Mouse (Mus musculus) lung, adult 2 months (tissue): ENCODE measurements at regions not wholly inside any gene's neighbourhood (a gene's known extent, or its start where the extent isn't known, plus 50 kb on each side); places are given as distances from the start of the nearest gene placed in this dataset.

ENCODE experiments used
- DNase-seq: peaks from one replicate; pipeline ENCODE4 v3.0.0; 2022
- H3K4me1 ChIP-seq: fragments of 200-500 bp; 2 replicates; pipeline ENCODE4 v1.6.1; 2011; ENCODE audit warnings: low read length; ENCODE audit not compliant: control insufficient read depth, insufficient read depth
- H3K4me3 ChIP-seq: fragments of 200-500 bp; replicated peaks from 2 replicates; pipeline ENCODE3; 2011; ENCODE audit warnings: low read depth, mild to moderate bottlenecking, control low read depth, low read length; ENCODE audit errors: extremely low read depth
- CTCF ChIP-seq: fragments of 200-500 bp; IDR thresholded peaks from 2 replicates; pipeline ENCODE4 v1.5.1; 2011; ENCODE audit warnings: mild to moderate bottlenecking, low read length, control low read depth; ENCODE audit not compliant: insufficient read depth
- POLR2A ChIP-seq: fragments of 200-500 bp; IDR thresholded peaks from 2 replicates; pipeline ENCODE4 v1.6.1; 2011; ENCODE audit warnings: low read depth, mild to moderate bottlenecking, control low read depth, low read length, borderline replicate concordance; ENCODE audit errors: extremely low read depth
- WGBS: fragments of 180-500 bp; shearing (Covaris S2); methylation state at CpG from one replicate; pipeline ENCODE4 v1.1.7; 2018; 5-methylcytosine and 5-hydroxymethylcytosine counted together

DNA sequence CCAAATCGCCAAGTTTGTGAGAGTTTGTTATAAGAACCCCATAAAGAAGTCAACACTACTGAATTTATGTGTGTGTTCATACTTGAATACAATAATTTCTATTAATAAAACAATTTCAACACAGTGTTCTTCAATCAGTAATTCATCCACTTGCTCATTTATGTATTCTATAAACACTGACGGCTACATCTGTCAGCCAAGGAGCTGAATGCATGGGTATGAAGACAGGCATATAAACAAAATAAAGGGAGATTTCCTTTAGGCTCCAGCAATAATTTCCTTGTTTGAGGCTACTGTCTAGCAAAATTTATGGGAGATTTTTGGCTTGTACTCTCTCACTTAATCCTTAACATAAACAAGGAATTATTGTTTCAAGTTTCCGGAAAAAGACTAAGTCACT lies 502.9 kb downstream of the Nedd1 start:
- no peak overlapping the region for H3K4me3 ChIP-seq

DNA sequence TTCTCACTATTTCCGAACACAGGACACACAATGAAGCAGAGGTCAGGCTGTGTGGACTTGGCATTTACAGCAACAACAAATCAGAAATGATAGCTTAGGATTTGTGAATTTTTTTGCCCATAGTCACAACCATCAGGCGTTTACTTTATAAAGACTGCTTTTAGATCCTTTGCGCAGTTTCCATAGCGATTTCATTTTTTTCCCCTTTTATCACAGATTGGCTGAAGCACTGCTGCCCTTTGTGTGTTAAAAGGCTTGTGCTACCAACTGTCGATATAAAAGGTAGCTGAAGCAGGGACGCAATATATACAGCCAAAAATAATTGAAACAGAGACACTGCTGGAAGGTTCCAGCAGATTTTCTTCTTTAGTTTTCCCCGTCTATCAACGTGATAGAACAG lies 551.4 kb downstream of the Nedd1 start:
- TF ChIP-seq POLR2A (no peak), CTCF (no peak)
- H3K4me3 ChIP-seq = no peak overlapping the region
- H3K4me1 ChIP-seq = no peaks in the 10 kb centered on the region
- WGBS = 64% methylated on average over 8 of the region's 8 CpGs
- DNase-seq = no peak

More for the DNA sequence above, 502.9 kb downstream of the Nedd1 start:
- TF ChIP-seq POLR2A = no peak
- no peak for TF ChIP-seq CTCF
- WGBS = 37% methylated on average over 3 of the region's 3 CpGs
- H3K4me1 ChIP-seq = no peaks in the 10 kb centered on the region
- no peak for DNase-seq

DNA sequence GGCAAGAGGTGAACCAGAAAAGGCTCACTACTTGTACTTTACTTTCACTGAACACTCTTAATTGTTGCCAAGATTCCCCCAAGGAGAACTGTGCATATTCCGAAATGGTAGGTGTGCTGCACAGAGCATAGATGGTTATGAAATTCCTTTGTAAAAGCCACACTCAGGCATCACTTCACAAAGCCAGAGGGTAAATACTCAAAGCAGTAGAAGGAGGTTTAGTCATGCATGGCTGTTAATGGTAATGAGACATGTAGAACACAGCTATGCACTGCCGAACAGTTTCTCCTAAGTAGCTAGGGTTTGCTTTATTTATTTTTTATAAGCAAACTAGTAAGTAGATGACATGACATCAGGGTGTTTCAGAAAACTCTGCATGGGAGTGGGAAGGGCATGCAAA lies 556.2 kb downstream of the Nedd1 start:
- Histone ChIP-seq H3K4me3 (no peak overlapping the region), H3K4me1 (0 out of 2 replicates have a peak, but pooled peaks cover 2% of the 10 kb centered on the region)
- 67% methylated on average over 2 of the region's 2 CpGs for WGBS
- TF ChIP-seq POLR2A = no peak
- no peak for TF ChIP-seq CTCF
- no peak for DNase-seq

DNA sequence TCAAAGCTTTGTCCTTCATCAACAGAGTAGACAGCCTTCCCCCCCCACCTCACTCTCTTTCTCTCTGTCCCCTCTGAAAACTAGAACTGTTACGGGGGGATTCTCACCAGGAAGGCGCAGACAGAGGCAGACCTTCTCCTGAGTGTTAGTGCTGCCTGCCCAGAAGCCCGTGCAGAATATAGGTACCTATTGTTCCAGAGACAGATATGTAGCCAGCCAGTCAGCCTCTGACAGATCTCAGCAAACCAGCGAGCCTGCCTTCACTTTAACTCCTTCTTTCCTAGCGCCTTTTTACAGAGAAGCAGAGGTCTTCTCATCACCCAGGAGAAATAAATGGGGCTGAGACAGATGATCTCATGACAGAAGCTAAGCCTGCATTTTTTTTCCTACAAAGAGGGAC lies 557.2 kb downstream of the Nedd1 start:
- TF ChIP-seq CTCF (no peak), POLR2A (no peak)
- Histone ChIP-seq H3K4me1 (0 out of 2 replicates have a peak, but pooled peaks cover 2% of the 10 kb centered on the region), H3K4me3 (no peak overlapping the region)
- DNase-seq = no peak
- WGBS = 34% methylated on average over 5 of the region's 5 CpGs

DNA sequence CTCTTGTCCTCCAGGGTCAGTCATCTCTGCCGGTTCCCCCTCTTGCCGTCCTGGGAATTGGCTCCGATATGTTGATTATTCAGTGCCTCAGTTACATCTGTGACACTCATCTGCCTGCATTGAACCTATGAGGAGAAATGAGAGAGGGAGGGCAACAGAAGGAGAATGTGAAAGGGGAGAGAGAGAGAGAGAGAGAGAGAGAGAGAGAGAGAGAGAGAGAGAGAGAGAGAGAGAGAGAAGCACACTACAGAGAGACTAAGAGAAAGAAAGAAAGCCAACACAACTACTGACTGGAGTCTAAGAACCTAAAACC lies 557.6 kb downstream of the Nedd1 start:
- Histone ChIP-seq H3K4me3 (no peak overlapping the region), H3K4me1 (0 out of 2 replicates have a peak, but pooled peaks cover 2% of the 10 kb centered on the region)
- WGBS = 48% methylated on average over 3 of the region's 3 CpGs
- DNase-seq = no peak
- TF ChIP-seq CTCF (no peak), POLR2A (no peak)

DNA sequence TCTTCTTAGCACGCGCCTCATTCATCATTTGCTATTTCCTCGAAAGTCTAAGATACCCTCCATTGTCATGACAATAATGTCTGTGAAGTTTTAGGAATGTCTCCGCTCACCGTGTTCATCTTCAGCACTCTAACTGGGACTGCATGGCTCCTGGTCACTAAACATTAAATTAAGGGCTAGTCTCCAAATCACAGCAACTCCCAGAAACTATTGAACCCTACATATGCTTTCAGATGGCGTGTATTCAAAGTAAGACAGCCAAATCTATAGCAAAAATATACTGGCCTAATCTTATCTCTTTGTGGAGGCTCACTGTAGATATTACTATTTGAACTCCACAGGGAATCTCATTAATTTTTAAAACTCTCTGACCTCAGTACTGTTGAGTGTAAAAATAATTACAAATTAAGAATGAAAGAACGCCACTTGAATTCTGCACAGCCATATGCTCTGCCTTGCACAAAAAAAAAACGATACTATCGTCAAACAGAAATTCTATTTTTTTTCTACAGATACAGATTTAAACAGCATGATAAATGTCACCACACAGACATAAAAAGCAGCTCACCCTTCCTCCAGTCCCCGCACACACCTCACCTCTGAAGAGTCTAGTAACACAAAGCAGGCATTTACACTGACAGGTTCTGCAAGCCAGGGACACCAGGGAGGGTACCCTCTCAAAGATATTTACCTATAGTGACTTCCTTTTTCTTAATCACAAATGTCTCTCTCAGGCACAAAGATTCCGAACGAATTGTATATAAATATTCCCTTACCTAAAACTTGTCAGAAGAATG lies 558.2 kb downstream of the Nedd1 start:
- TF ChIP-seq CTCF (no peak), POLR2A (no peak)
- H3K4me3 ChIP-seq = no peak overlapping the region
- WGBS = 60% methylated on average over 12 of the region's 12 CpGs

DNA sequence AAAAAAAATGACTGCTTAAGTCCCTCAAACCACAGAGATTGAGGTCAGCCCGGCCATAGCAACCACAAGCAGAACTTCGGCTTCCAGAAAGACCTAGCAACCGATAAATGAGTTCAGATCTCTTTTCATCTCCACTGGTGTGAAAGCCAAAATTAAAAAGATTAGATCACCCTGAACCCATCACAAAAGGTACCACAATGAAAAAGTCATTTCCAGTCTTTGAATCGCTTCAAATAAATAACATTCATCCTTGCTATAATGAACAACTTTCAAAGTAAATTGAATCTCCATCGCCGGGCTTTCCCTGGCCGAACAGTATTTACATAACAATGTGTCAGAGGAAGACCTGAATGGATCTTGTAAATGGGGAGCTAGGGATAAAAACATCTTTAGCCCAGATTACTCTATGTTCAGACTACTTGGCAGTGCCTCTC lies 559.1 kb downstream of the Nedd1 start:
- Histone ChIP-seq H3K4me3 (no peak overlapping the region), H3K4me1 (0 out of 2 replicates have a peak, but pooled peaks cover 2% of the 10 kb centered on the region)
- WGBS = 13% methylated on average over 7 of the region's 7 CpGs
- no peak for DNase-seq
- no peak for TF ChIP-seq CTCF

More for the DNA sequence above, 558.2 kb downstream of the Nedd1 start:
- 0 out of 2 replicates have a peak, but pooled peaks cover 2% of the 10 kb centered on the region for H3K4me1 ChIP-seq
- no peak for DNase-seq

DNA sequence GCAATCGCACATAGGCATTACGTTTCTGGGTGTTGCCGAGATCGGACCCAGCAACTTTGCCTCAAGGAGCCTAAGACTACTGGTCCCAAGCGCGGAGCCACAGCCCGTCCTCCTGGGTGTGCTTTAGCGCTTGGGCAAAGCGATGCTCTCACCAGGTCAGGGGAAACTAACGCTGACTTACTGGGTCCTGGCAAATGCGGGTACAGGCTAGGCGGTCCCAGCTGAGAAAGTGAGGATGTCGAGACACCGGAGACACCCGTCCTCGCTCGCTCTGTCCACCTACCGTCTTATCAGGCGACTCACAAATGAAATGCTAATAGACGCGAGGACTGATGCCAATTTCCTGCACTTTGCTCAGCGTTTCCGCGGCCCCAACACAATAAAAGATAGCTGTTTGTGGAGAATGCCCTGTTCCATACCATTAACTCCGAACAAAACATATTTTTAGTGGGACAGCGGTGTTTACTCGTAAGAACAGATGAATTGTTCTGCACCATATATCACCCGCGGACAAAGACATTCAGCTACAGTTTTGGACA lies 559.7 kb downstream of the Nedd1 start:
- H3K4me1 ChIP-seq = 0 out of 2 replicates have a peak, but pooled peaks cover 2% of the 10 kb centered on the region
- WGBS = 2% methylated on average over 29 of the region's 29 CpGs
- no peak overlapping the region for H3K4me3 ChIP-seq
- peak; percentile 3 for DNase-seq
- TF ChIP-seq POLR2A (no peak), CTCF (no peak)

DNA sequence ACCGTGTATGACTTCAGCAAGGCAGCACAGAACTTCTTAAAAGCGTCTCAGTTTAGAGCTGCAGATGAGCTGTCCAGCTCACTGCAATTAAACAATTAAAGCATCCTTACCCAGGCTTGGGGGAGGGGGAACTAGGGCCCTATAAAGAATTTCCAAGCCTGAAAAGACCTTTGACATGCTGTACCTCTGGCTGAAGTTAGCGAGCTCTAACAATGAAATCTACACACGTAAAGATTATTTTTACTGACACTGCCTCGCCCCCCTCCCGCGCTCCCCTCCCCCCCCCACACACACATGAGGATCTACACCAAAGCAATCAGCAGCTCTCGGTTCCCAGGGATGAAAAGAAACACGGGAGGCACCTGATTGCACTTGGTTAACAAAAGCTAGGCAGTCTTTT lies 560.7 kb downstream of the Nedd1 start:
- TF ChIP-seq CTCF = no peak
- TF ChIP-seq POLR2A = no peak
- Histone ChIP-seq H3K4me3 (no peak overlapping the region), H3K4me1 (0 out of 2 replicates have a peak, but pooled peaks cover 2% of the 10 kb centered on the region)
- DNase-seq = no peak
- 35% methylated on average over 9 of the region's 9 CpGs for WGBS

DNA sequence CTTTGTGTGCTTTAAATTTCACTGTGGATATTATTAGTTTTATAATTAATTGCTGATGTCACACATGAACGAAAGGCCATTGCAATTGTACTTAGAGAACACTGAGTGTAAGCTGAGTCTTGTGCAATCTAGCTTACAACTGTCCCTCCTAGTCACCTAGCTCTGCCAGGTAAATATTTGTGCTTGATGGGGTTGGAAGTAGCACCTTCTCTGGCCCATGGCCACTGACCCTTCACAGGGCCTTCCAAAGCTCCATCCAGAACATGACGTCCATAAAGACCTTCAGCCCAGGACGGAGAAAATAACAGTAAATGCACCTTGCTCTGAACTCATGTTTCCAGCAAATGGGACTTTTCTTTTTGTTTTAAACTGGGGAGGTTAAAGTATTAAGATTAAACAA lies 576.0 kb downstream of the Nedd1 start:
- Histone ChIP-seq H3K4me1 (no peaks in the 10 kb centered on the region), H3K4me3 (no peak overlapping the region)
- 37% methylated on average over 3 of the region's 3 CpGs for WGBS
- TF ChIP-seq CTCF = no peak
- no peak for TF ChIP-seq POLR2A
- DNase-seq = no peak
